Mouse (Mus musculus) cerebellum, postnatal 10 days (tissue): ENCODE results near the gene Commd1.
A peak's percentile ranks its signal among the peaks of the same experiment; 100 is the strongest.

Source experiments
- DNase-seq, 2 experiments: peaks; one replicate each; pipeline ENCODE4 v3.0.0; 2021; ENCODE audit warnings: mixed read lengths in 2 of 2

Gene Commd1

GRCm38 (mm10) chr11:22937716-22938316, 44.4 kb downstream of the Commd1 start:
- DNase-seq = no peak

GRCm38 (mm10) chr11:22936446-22937125, 45.6 kb downstream of the Commd1 start:
- no peak for DNase-seq

- DNase-seq = no peak
Observed at GRCm38 (mm10) chr11:22932167-22932566, 50.0 kb downstream of the Commd1 start.

GRCm38 (mm10) chr11:22931320-22931905, 50.8 kb downstream of the Commd1 start:
- no peak for DNase-seq

- DNase-seq = no peak
Observed at GRCm38 (mm10) chr11:22930129-22930528, 52.1 kb downstream of the Commd1 start.

GRCm38 (mm10) chr11:22928586-22929169, 53.5 kb downstream of the Commd1 start:
- DNase-seq = no peak

GRCm38 (mm10) chr11:22923606-22924005, 58.6 kb downstream of the Commd1 start:
- peak; percentile 36 to 63 for DNase-seq

GRCm38 (mm10) chr11:22922546-22922945, 59.6 kb downstream of the Commd1 start:
- DNase-seq = no peak

- no peak for DNase-seq
Observed at GRCm38 (mm10) chr11:22919336-22919735, 62.8 kb downstream of the Commd1 start.

GRCm38 (mm10) chr11:22917786-22918185, 64.4 kb downstream of the Commd1 start:
- no peak for DNase-seq

GRCm38 (mm10) chr11:22913744-22914143, 68.4 kb downstream of the Commd1 start:
- DNase-seq = peak; percentile 37 to 45

GRCm38 (mm10) chr11:22911831-22912230, 70.4 kb downstream of the Commd1 start:
- peak; percentile 28 to 37 for DNase-seq

GRCm38 (mm10) chr11:22906453-22906865, 75.7 kb downstream of the Commd1 start:
- DNase-seq = no peak

- DNase-seq = no peak
Observed at GRCm38 (mm10) chr11:22902923-22903322, 79.3 kb downstream of the Commd1 start.

GRCm38 (mm10) chr11:22900041-22900440, 82.1 kb downstream of the Commd1 start:
- no peak for DNase-seq

GRCm38 (mm10) chr11:22897642-22898041, 84.5 kb downstream of the Commd1 start:
- DNase-seq = no peak

GRCm38 (mm10) chr11:22897127-22897526, 85.1 kb downstream of the Commd1 start:
- DNase-seq = no peak

- DNase-seq = no peak
Observed at GRCm38 (mm10) chr11:22893075-22893474, 89.1 kb downstream of the Commd1 start.

- no peak for DNase-seq
Observed at GRCm38 (mm10) chr11:22892466-22892865, 89.7 kb downstream of the Commd1 start.

- no peak for DNase-seq
Observed at GRCm38 (mm10) chr11:22891876-22892275, 90.3 kb downstream of the Commd1 start.

GRCm38 (mm10) chr11:22891242-22891641, 90.9 kb downstream of the Commd1 start:
- no peak for DNase-seq

GRCm38 (mm10) chr11:22889224-22889623, 93.0 kb downstream of the Commd1 start:
- no peak for DNase-seq

- DNase-seq = no peak
Observed at GRCm38 (mm10) chr11:22886991-22887390, 95.2 kb downstream of the Commd1 start.

- DNase-seq = no peak
Observed at GRCm38 (mm10) chr11:22885350-22885749, 96.8 kb downstream of the Commd1 start.
